Mouse (Mus musculus): ENCODE measurements around the gene Ap4m1. TPM values are rescaled to one million over a fixed set of nuclear protein-coding genes. Genes with fewer than 3 reads are reported as not detected.

The Ap4m1 gene
- polyA plus RNA-seq, 1 experiment from 2014 or later = 9.4 TPM

DNA sequence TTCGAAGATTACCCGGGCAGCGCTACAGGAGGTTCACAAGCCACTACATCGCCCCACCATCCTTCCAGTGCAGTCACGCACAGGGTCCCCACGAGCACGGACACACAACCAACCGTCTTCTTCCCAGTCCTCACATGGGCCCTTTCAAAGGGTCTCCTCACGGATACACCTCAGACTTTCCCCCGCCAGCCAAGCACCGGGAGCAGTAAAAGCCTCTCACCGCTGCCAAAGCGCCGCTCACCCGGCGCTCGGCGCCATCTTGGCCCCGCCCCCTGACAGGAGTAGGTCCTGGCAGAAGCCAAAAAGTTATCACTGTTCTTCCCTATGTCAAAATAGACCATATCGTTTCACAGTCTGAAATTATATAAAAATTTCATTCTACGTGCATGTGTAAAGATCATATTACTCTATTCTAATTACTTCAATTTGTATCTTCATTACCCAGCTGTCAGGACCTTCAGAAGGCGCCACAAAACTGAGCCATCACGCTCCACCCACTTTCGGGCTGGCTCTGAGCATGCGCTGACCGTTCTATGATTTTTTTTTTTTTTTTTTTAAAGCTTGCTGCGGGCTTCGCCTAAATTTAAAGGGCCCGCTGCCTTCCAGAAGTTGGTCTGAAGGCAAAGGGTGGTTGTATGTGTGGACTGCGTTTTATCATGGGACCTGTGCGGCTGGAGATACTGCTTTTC is 15.3 kb downstream of the Ap4m1 start, which contains the start of the genes Taf6 and Cnpy4:
Taf6 (minus strand) TSS at position 502 of the 689 bp plus-strand sequence.
Cnpy4 (plus strand) TSS at position 536 of the 689 bp plus-strand sequence.
- H3K27me3 ChIP-seq (ENCODE audit: control insufficient read depth, insufficient read depth, low read length) = no peaks in the 10 kb centered on the region
- H3K9me3 ChIP-seq (ENCODE audit: control insufficient read depth, low read length) = no peaks in the 10 kb centered on the region
- under 1% methylated on average over 31 of the region's 31 CpGs for WGBS
- H3K4me2 ChIP-seq (ENCODE audit: low read length) = peak within 1 kb of the TSS; percentile 72
- H3K36me3 ChIP-seq (ENCODE audit: control insufficient read depth, insufficient read depth, low read length) = peaks cover 36% of the 10 kb centered on the region
- ATAC-seq (ENCODE audit: insufficient number of reproducible peaks, insufficient read depth, low FRiP score, low read depth) = peak; percentile 87
- peaks cover 5 to 11% of the 10 kb centered on the region in 2 experiments; a peak in 2 of 4 replicates for H3K4me1 ChIP-seq (ENCODE audit: control insufficient read depth in 2 of 2, insufficient read depth in 2 of 2, low read length in 2 of 2)
- H3K9ac ChIP-seq (ENCODE audit: low read length) = peak within 1 kb of the TSS; percentile 84
- peak within 1 kb of the TSS; percentile 73 to 91 for H3K4me3 ChIP-seq (ENCODE audit: control insufficient read depth in 1 of 2, insufficient read depth in 1 of 2, low read depth in 1 of 2, low read length in 2 of 2)
- H3K27ac ChIP-seq (replicated peaks in 1 of 2; ENCODE audit: control insufficient read depth in 1 of 2, insufficient read depth in 1 of 2, low read depth in 2 of 2, low read length in 2 of 2) = peak within 1 kb of the TSS; percentile 65 to 74

DNA sequence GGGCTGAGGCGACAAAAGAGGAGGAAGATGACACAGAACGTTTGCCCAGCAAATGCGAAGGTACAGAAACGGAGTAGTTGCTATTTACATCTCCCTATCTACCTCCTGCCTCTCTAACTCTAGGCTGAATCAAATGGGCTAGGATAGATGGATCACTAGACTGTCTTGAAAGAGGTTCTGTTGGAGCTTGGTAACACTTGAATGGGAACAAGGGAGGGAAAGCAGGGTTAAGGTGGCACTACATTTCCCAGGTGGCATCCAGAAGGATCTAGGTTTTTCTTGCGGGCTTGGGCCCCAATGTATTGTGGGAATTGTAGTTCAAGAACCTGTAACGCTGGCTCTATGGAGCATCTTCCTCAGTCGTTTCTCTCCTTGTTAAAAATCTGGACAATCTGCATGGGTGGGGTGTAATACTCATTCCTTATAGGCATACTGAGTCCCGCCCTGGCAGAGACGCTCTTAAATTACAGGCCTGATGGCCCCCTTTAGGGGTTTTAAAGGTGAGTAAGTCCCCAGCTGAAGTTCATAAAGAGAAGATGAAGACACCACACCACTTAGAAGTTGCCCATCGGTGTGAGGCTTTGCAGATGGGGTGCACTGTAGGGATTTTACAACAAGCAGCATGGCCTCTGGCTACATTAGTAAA is 16.0 kb downstream of the Ap4m1 start:
- under 1% methylated on average over 10 of the region's 10 CpGs for WGBS
- Histone ChIP-seq H3K27me3 (ENCODE audit: control insufficient read depth, insufficient read depth, low read length) (no peaks in the 10 kb centered on the region), H3K4me1 (ENCODE audit: control insufficient read depth in 2 of 2, insufficient read depth in 2 of 2, low read length in 2 of 2) (peaks cover 5 to 11% of the 10 kb centered on the region in 2 experiments; a peak in 2 of 4 replicates), H3K4me2 (ENCODE audit: low read length) (peak overlapping the region; percentile 72), H3K4me3 (ENCODE audit: control insufficient read depth in 1 of 2, insufficient read depth in 1 of 2, low read depth in 1 of 2, low read length in 2 of 2) (peak overlapping the region; percentile 68 to 73), H3K9ac (ENCODE audit: low read length) (peak overlapping the region; percentile 84), H3K9me3 (ENCODE audit: control insufficient read depth, low read length) (no peaks in the 10 kb centered on the region), H3K27ac (replicated peaks in 1 of 2; ENCODE audit: control insufficient read depth in 1 of 2, insufficient read depth in 1 of 2, low read depth in 2 of 2, low read length in 2 of 2) (peak overlapping the region; percentile 65 to 74), H3K36me3 (ENCODE audit: control insufficient read depth, insufficient read depth, low read length) (peaks cover 36% of the 10 kb centered on the region)
- ATAC-seq (ENCODE audit: insufficient number of reproducible peaks, insufficient read depth, low FRiP score, low read depth) = peak; percentile 72

GRCm38 (mm10) chr5:138193771-138194727 is 22.2 kb downstream of the Ap4m1 start, which contains the start of gene Mblac1:
Gene Mblac1 (plus strand): TSS chr5:138194314.
- peak; percentile 80 for ATAC-seq (ENCODE audit: insufficient number of reproducible peaks, insufficient read depth, low FRiP score, low read depth)
- Histone ChIP-seq H3K4me3 (ENCODE audit: control insufficient read depth in 1 of 2, insufficient read depth in 1 of 2, low read depth in 1 of 2, low read length in 2 of 2) (peak within 1 kb of the TSS; percentile 54), H3K36me3 (ENCODE audit: control insufficient read depth, insufficient read depth, low read length) (peaks cover 24% of the 10 kb centered on the region), H3K27me3 (ENCODE audit: control insufficient read depth, insufficient read depth, low read length) (no peaks in the 10 kb centered on the region), H3K27ac (replicated peaks in 1 of 2; ENCODE audit: control insufficient read depth in 1 of 2, insufficient read depth in 1 of 2, low read depth in 2 of 2, low read length in 2 of 2) (peak within 1 kb of the TSS; percentile 76 to 79), H3K9me3 (ENCODE audit: control insufficient read depth, low read length) (no peaks in the 10 kb centered on the region), H3K9ac (ENCODE audit: low read length) (peak within 1 kb of the TSS; percentile 81), H3K4me2 (ENCODE audit: low read length) (peak within 1 kb of the TSS; percentile 91), H3K4me1 (ENCODE audit: control insufficient read depth in 2 of 2, insufficient read depth in 2 of 2, low read length in 2 of 2) (peaks cover 3 to 4% of the 10 kb centered on the region in 2 experiments; a peak in 3 of 4 replicates)
- WGBS = 9% methylated on average over 54 of the region's 54 CpGs

GRCm38 (mm10) chr5:138194755-138195345 is 23.0 kb downstream of the Ap4m1 start:
- peaks cover 3 to 4% of the 10 kb centered on the region in 2 experiments; a peak in 3 of 4 replicates for H3K4me1 ChIP-seq (ENCODE audit: control insufficient read depth in 2 of 2, insufficient read depth in 2 of 2, low read length in 2 of 2)
- peak overlapping the region; percentile 76 to 79 for H3K27ac ChIP-seq (replicated peaks in 1 of 2; ENCODE audit: control insufficient read depth in 1 of 2, insufficient read depth in 1 of 2, low read depth in 2 of 2, low read length in 2 of 2)
- H3K36me3 ChIP-seq (ENCODE audit: control insufficient read depth, insufficient read depth, low read length) = peaks cover 24% of the 10 kb centered on the region
- 1% methylated on average over 29 of the region's 29 CpGs for WGBS
- peak overlapping the region; percentile 54 for H3K4me3 ChIP-seq (ENCODE audit: control insufficient read depth in 1 of 2, insufficient read depth in 1 of 2, low read depth in 1 of 2, low read length in 2 of 2)
- no peaks in the 10 kb centered on the region for H3K9me3 ChIP-seq (ENCODE audit: control insufficient read depth, low read length)
- no peaks in the 10 kb centered on the region for H3K27me3 ChIP-seq (ENCODE audit: control insufficient read depth, insufficient read depth, low read length)
- H3K4me2 ChIP-seq (ENCODE audit: low read length) = peak overlapping the region; percentile 91
- peak overlapping the region; percentile 81 for H3K9ac ChIP-seq (ENCODE audit: low read length)
- peak; percentile 32 for ATAC-seq (ENCODE audit: insufficient number of reproducible peaks, insufficient read depth, low FRiP score, low read depth)

GRCm38 (mm10) chr5:138195463-138195862 is 23.7 kb downstream of the Ap4m1 start:
- ATAC-seq (ENCODE audit: insufficient number of reproducible peaks, insufficient read depth, low FRiP score, low read depth) = no peak
- Histone ChIP-seq H3K27ac (replicated peaks in 1 of 2; ENCODE audit: control insufficient read depth in 1 of 2, insufficient read depth in 1 of 2, low read depth in 2 of 2, low read length in 2 of 2) (0 out of 4 replicates have a peak overlapping the region, but pooled peaks of 1 of the 2 experiments have one; percentile 76), H3K4me2 (ENCODE audit: low read length) (peak overlapping the region; percentile 91), H3K36me3 (ENCODE audit: control insufficient read depth, insufficient read depth, low read length) (peaks cover 21% of the 10 kb centered on the region), H3K4me3 (ENCODE audit: control insufficient read depth in 1 of 2, insufficient read depth in 1 of 2, low read depth in 1 of 2, low read length in 2 of 2) (peak overlapping the region in 1 of 2 experiments; percentile 54; a peak in 2 of 4 replicates), H3K9ac (ENCODE audit: low read length) (peak overlapping the region; percentile 81), H3K9me3 (ENCODE audit: control insufficient read depth, low read length) (no peaks in the 10 kb centered on the region), H3K27me3 (ENCODE audit: control insufficient read depth, insufficient read depth, low read length) (no peaks in the 10 kb centered on the region), H3K4me1 (ENCODE audit: control insufficient read depth in 2 of 2, insufficient read depth in 2 of 2, low read length in 2 of 2) (peaks cover 3 to 4% of the 10 kb centered on the region in 2 experiments; a peak in 3 of 4 replicates)
- WGBS = 80% methylated on average over 7 of the region's 7 CpGs

DNA sequence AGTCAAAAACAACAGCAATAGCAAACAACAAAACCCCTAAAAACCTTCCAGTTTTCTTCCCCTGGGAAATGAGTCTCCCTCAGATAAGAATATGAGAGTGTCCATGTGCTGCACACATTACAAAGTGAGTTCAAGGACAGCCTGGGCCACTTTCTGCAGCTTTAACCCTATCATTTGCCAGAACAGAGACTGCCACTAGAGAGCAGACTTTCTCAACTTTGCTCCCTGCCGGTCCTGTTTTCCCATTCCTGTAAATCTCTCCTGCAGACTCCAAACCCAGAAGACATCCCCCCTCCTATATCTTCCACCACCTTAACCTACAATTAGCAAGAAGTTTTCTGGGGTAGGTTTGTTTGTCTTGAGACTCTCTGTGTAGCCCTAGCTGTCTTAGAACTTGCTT is 27.8 kb downstream of the Ap4m1 start:
- peaks cover 2 to 3% of the 10 kb centered on the region in 2 experiments; a peak in 1 of 4 replicates for H3K4me1 ChIP-seq (ENCODE audit: control insufficient read depth in 2 of 2, insufficient read depth in 2 of 2, low read length in 2 of 2)
- H3K9ac ChIP-seq (ENCODE audit: low read length) = no peak overlapping the region
- H3K36me3 ChIP-seq (ENCODE audit: control insufficient read depth, insufficient read depth, low read length) = no peaks in the 10 kb centered on the region
- ATAC-seq (ENCODE audit: insufficient number of reproducible peaks, insufficient read depth, low FRiP score, low read depth) = no peak
- no peaks in the 10 kb centered on the region for H3K27me3 ChIP-seq (ENCODE audit: control insufficient read depth, insufficient read depth, low read length)
- peaks cover 6% of the 10 kb centered on the region; the same call in 1 of the 2 replicates for H3K9me3 ChIP-seq (ENCODE audit: control insufficient read depth, low read length)
- 0% methylated on average over 1 of the region's 1 CpGs for WGBS
- no peak overlapping the region for H3K27ac ChIP-seq (replicated peaks in 1 of 2; ENCODE audit: control insufficient read depth in 1 of 2, insufficient read depth in 1 of 2, low read depth in 2 of 2, low read length in 2 of 2)
- H3K4me2 ChIP-seq (ENCODE audit: low read length) = no peak overlapping the region
- H3K4me3 ChIP-seq (ENCODE audit: control insufficient read depth in 1 of 2, insufficient read depth in 1 of 2, low read depth in 1 of 2, low read length in 2 of 2) = no peak overlapping the region
